Mouse (Mus musculus) adrenal gland, postnatal 4 days (tissue): ENCODE measurements around the gene Raph1. TPM values are rescaled to one million over a fixed set of nuclear protein-coding genes. Genes with fewer than 3 reads are reported as not detected.

Source experiments
- DNase-seq, 2 experiments: peaks; one replicate each; pipeline ENCODE4 v3.0.0; 2021 to 2022; ENCODE audit warnings: low spot score in 2 of 2, mixed read lengths in 2 of 2
- total RNA-seq, 2 experiments: library from RNA; stranded (reverse); gene quantifications; 2 replicates each; pipeline ENCODE4 v1.2.3; 2021

Gene Raph1
- total RNA-seq, 2 experiments from 2014 or later = 73.6 to 75.3 TPM

GRCm38 (mm10) chr1:60565931-60566630, 823 bp downstream of the Raph1 start:
- peak; percentile 5 to 28 for DNase-seq

- no peak for DNase-seq
Observed at GRCm38 (mm10) chr1:60565270-60565920, 1.5 kb downstream of the Raph1 start.

DNA sequence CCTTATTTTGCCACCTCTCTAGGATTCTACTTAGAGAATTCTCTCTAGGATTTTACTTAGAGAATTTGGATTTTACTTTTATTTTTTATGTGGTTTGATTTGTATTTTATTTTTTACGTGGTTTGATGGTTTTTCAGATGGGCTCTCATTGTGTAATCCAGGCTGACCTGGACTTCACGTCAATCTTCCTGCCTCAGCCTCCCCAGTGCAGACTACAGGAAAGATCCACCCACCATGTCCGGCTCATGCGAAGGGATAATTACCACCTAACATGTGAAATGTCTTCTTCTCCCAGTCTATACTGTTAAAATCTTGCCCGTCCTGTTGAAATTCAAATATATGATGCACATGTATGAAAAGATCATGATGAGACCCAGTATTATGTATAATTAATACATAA, 2.2 kb downstream of the Raph1 start:
- DNase-seq = no peak

GRCm38 (mm10) chr1:60563021-60563420, 3.9 kb downstream of the Raph1 start:
- no peak for DNase-seq

DNA sequence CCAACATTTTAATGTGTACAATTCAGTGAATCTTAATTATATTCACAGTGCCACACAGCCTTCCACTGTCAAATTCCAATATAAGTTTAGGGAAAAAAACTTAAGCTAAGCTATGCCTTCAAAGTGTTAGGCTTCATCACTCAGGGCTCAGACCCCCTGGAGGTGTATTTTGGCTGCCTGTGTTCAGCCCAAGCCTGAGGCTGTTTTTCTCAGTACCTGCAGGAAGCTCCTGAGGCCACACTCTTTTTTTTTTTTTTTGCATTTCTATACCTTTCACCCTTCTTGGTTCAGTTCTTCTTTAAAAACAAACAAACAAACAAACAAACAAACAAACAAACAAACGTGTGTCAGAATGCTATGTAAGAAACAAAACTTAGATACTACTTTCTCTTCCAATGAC, 23.2 kb downstream of the Raph1 start:
- no peak for DNase-seq

- no peak for DNase-seq
Observed at GRCm38 (mm10) chr1:60539272-60539671, 27.6 kb downstream of the Raph1 start.

DNA sequence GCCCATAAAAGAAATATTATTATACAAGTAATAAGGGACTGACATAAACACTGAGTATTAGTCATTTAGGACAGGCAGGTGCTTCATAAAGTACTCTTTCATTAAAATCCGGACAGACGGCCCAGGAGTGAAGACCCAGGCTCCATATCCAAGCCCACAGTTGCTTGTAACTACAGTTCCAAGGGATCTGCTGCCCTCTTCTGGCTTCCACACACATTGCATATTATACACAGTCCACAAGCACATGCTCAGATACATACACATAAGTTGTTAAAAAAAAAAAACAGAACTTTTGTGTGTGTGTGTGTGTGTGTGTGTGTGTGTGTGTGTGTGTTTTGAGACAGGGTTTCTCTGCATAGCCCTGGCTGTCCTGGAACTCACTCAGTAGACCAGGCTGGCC, 32.0 kb downstream of the Raph1 start:
- no peak for DNase-seq

GRCm38 (mm10) chr1:60530636-60531035, 36.3 kb downstream of the Raph1 start:
- DNase-seq = no peak

- no peak for DNase-seq
Observed at GRCm38 (mm10) chr1:60530107-60530506, 36.8 kb downstream of the Raph1 start.

DNA sequence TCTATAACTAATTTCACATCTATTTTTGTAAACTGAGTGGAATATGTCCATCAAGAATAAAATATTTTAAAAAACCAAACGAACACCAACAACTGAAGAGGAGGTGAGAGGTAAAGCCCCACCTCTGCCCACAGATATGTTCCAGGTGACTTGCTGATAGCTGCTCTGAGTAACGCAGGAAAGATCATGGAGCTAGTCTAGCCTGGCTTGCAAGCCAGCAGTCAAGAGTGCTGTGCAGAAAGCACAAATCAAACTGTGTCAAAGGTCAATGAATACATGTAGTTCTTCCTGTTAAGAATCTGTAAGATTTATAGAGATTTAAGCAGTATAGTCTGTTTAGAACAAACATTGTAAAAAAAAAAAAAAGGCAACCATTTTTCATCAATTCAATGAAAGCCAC, 56.3 kb downstream of the Raph1 start:
- DNase-seq = no peak

- DNase-seq = no peak
Observed at GRCm38 (mm10) chr1:60503456-60503855, 63.4 kb downstream of the Raph1 start.

DNA sequence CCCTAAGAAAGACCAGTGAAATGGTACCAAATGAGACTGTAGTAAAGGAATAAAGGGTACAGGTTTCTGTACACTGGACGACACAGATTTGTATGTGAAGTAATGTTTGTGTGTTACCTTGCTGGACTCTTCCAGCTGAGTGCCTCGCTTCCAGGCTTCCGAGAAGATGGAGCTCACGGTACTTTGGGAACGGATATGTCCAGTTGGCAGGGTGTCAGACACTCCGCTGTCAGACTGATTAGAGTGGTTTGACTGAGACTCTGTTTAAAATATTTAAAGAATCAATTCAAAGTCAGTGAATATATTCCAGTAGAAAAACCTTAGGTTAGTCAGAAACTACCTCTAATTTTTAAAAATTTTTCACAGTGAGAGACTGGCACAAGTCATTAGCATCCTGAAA, 73.5 kb downstream of the Raph1 start:
- no peak for DNase-seq

GRCm38 (mm10) chr1:60492404-60492803, 74.5 kb downstream of the Raph1 start:
- no peak for DNase-seq

DNA sequence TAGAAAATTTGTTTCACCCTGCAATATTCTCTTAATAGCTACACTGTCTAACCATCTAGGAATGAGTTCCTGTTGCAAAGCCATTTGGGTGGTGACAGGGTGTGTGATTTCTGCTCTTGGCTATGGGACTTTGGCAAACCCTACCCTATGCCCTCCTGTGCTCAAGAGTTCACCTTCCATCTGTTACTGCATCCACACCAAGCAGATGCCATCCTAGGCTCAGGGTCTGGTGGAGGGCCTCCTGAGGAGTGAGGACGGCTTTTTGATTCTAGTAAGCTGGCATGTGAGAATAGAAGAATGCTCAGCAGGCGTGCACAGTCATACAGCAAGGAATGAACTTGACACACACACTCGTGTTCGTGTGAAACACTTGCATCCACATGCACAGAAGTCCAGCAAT, 76.4 kb downstream of the Raph1 start:
- no peak for DNase-seq

- DNase-seq = no peak
Observed at GRCm38 (mm10) chr1:60489660-60490059, 77.2 kb downstream of the Raph1 start.

GRCm38 (mm10) chr1:60488635-60489034, 78.3 kb downstream of the Raph1 start:
- DNase-seq = no peak

GRCm38 (mm10) chr1:60485649-60486048, 81.3 kb downstream of the Raph1 start:
- DNase-seq = no peak

- no peak for DNase-seq
Observed at GRCm38 (mm10) chr1:60482881-60483280, 84.0 kb downstream of the Raph1 start.

- no peak for DNase-seq
Observed at GRCm38 (mm10) chr1:60481561-60481960, 85.3 kb downstream of the Raph1 start.

DNA sequence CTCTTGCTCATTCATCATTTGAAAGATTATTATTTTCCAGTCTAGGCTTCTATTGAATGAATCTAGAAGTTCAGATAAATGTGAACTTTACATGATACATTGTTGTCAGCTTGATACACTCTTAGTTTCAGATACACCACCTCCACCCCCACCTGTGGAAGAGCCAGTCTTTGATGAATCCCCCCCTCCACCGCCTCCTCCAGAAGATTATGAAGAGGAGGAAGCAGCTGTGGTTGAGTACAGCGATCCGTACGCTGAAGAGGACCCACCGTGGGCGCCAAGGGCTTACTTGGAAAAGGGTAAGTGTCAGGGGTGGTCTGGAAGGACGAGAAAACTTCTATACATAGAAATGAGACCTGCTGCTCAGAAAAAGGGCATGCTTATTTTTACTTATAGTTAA, 96.4 kb downstream of the Raph1 start:
- DNase-seq = no peak

DNA sequence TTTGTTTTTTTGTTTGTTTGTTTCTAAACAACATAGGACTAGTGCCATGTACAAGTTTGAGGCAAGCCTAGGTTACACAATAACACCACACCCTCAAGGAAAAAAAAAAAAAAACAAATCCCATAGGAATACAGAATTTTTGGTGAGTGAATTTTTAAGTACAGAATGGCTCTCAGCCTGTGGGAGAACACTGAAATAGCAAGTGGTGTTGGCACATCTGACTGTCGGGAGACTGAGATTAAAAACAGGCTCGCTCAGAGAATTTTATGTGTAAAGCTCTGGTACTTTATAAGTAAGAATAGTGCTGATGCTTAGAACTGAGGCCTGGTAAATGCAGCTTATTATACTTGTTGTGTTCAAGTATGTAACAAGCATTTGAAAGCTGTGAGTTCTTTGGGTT, 97.4 kb downstream of the Raph1 start:
- no peak for DNase-seq

DNA sequence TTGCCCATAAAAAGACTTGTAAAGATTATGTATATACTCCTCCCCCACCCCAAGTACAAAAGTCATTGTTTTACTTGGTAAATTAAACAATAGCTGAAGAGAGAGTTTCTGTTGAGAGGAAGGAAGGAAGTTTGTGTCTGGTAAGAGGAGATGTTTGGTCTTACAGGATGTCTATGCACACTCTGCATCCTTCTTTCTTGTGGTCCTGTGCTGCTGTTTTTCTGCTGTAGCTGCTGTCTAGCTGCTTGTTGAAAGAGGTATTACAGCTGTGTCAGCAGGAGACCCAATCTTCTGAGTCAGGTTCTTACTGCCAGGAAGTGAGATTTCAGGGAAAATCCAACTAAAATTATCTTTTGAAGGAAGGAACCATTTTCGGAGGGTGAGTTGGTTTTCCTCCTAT, 106.3 kb downstream of the Raph1 start:
- no peak for DNase-seq

DNA sequence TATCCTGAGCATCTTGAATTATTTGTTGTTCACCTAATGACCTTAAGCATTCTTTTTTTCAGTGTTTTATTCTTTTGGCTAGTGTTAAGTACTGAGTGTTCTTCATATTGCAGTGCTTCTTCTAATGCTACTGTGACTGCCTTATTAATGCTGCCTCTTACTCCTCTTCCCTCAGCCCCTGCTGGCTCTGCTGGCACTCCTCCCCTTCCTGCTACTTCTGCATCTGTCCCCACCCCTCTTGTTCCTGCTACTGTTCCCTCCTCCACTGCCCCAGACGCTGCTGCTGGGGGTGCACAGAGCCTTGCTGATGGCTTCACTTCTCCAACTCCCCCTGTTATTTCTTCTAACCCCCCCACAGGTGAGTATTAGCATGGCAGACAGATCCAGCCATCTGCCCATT, 117.0 kb downstream of the Raph1 start:
- no peak for DNase-seq
